Mouse (Mus musculus): ENCODE results near the gene Vmn2r15.

Vmn2r15 gene

DNA sequence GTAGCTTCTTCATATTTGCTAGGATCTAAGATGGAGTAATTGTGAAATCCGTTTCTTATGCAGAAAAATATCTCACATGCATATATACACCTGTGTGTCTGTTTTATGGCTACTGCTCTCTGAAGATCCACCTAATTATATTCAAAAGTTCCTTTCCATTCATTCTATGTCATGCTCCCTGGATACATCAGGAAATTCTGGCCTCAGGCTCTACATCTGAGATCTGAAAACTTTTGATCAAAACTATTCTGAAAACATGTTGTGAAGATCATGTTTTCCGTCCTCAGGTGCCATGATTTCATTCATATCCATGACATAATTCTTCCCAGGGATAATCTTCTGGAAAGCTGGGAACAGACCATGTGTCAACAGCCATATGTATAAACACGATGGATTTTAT is at the start of gene Vmn2r15:
Gene Vmn2r15, minus strand, starts transcription at position 101 of the 400 bp plus-strand sequence.
- no peak for DNase-seq

DNA sequence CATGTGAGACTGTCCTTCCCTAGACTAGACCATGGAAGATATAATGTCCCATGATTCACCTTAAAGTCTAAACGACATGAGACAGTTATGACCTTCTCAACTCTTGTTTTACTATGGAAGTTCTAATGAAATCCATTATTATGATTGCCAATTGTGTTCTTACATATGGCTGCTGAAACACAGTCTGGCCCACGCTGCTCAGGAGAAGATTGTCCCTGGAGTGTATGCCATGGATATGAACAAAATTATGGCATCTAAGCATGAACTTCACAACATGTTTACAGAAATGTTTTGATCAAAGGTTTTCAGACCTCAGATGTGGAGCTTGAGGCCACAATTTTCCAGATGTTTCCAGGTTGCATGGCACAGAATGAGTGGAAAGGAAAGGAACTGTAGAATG is 32.4 kb upstream of the Vmn2r15 start, which contains the start of gene Vmn2r16:
Gene Vmn2r16, plus strand, starts transcription at position 301 of the 400 bp plus-strand sequence.
- DNase-seq, result no peak

GRCm38 (mm10) chr5:109294655-109295054 is 2.8 kb downstream of the Vmn2r15 start:
- no peak for DNase-seq
